Mouse (Mus musculus): ENCODE results near the gene Foxo3. TPM values are rescaled to one million over a fixed set of nuclear protein-coding genes. Genes with fewer than 3 reads are reported as not detected.

Gene Foxo3
- polyA plus RNA-seq, 1 experiment from 2014 or later, result 4.4 TPM

GRCm38 (mm10) chr10:42144788-42145187 is 131.8 kb downstream of the Foxo3 start:
- no peak overlapping the region for H3K9ac ChIP-seq
- no peak for ATAC-seq (replicated peaks)
- H3K27me3 ChIP-seq (replicated peaks), result no peaks in the 10 kb centered on the region
- no peaks in the 10 kb centered on the region for H3K36me3 ChIP-seq (replicated peaks)
- no peaks in the 10 kb centered on the region for H3K9me3 ChIP-seq
- H3K4me2 ChIP-seq, result no peak overlapping the region
- H3K4me1 ChIP-seq, result no peaks in the 10 kb centered on the region
- H3K27ac ChIP-seq, result no peak overlapping the region
- WGBS, result 58% methylated on average over 5 of the region's 5 CpGs
- no peak overlapping the region for H3K4me3 ChIP-seq

GRCm38 (mm10) chr10:42144176-42144575 is 132.4 kb downstream of the Foxo3 start:
- Histone ChIP-seq H3K4me3 (no peak overlapping the region), H3K9me3 (no peaks in the 10 kb centered on the region), H3K27ac (no peak overlapping the region), H3K9ac (no peak overlapping the region), H3K36me3 (replicated peaks) (no peaks in the 10 kb centered on the region), H3K4me1 (no peaks in the 10 kb centered on the region), H3K4me2 (no peak overlapping the region), H3K27me3 (replicated peaks) (no peaks in the 10 kb centered on the region)
- 64% methylated on average over 2 of the region's 2 CpGs for WGBS
- no peak for ATAC-seq (replicated peaks)

- H3K4me1 ChIP-seq, result no peaks in the 10 kb centered on the region
- H3K27me3 ChIP-seq (replicated peaks), result no peaks in the 10 kb centered on the region
- no peak for ATAC-seq (replicated peaks)
- H3K27ac ChIP-seq, result no peak overlapping the region
- no peak overlapping the region for H3K4me3 ChIP-seq
- WGBS, result 86% methylated on average over 1 of the region's 1 CpGs
- no peak overlapping the region for H3K4me2 ChIP-seq
- no peak overlapping the region for H3K9ac ChIP-seq
- H3K36me3 ChIP-seq (replicated peaks), result no peaks in the 10 kb centered on the region
- no peaks in the 10 kb centered on the region for H3K9me3 ChIP-seq
Measured at GRCm38 (mm10) chr10:42142791-42143190, 133.8 kb downstream of the Foxo3 start.

- H3K4me3 ChIP-seq, result no peak overlapping the region
- H3K9me3 ChIP-seq, result no peaks in the 10 kb centered on the region
- no peak overlapping the region for H3K27ac ChIP-seq
- no peaks in the 10 kb centered on the region for H3K27me3 ChIP-seq (replicated peaks)
- no peaks in the 10 kb centered on the region for H3K36me3 ChIP-seq (replicated peaks)
- H3K9ac ChIP-seq, result no peak overlapping the region
- no peaks in the 10 kb centered on the region for H3K4me1 ChIP-seq
- no peak for ATAC-seq (replicated peaks)
- 78% methylated on average over 9 of the region's 9 CpGs for WGBS
- no peak overlapping the region for H3K4me2 ChIP-seq
Measured at GRCm38 (mm10) chr10:42142081-42142480, 134.5 kb downstream of the Foxo3 start.

- 80% methylated on average over 1 of the region's 1 CpGs for WGBS
- no peak for ATAC-seq (replicated peaks)
- Histone ChIP-seq H3K4me1 (no peaks in the 10 kb centered on the region), H3K4me2 (no peak overlapping the region), H3K27ac (no peak overlapping the region), H3K4me3 (no peak overlapping the region), H3K36me3 (replicated peaks) (no peaks in the 10 kb centered on the region), H3K9me3 (no peaks in the 10 kb centered on the region), H3K27me3 (replicated peaks) (no peaks in the 10 kb centered on the region), H3K9ac (no peak overlapping the region)
Measured at GRCm38 (mm10) chr10:42139749-42140148, 136.8 kb downstream of the Foxo3 start.

- no peaks in the 10 kb centered on the region for H3K27me3 ChIP-seq (replicated peaks)
- no peak overlapping the region for H3K4me3 ChIP-seq
- 83% methylated on average over 14 of the region's 14 CpGs for WGBS
- H3K27ac ChIP-seq, result no peak overlapping the region
- H3K36me3 ChIP-seq (replicated peaks), result no peaks in the 10 kb centered on the region
- H3K9ac ChIP-seq, result no peak overlapping the region
- no peak overlapping the region for H3K4me2 ChIP-seq
- no peak for ATAC-seq (replicated peaks)
- H3K9me3 ChIP-seq, result no peaks in the 10 kb centered on the region
- no peaks in the 10 kb centered on the region for H3K4me1 ChIP-seq
Measured at GRCm38 (mm10) chr10:42134759-42135702, 141.5 kb downstream of the Foxo3 start.

Other genes with a start within 250 kb of the Foxo3 start
- gene Afg1l, start 201.8 kb upstream of the Foxo3 start, polyA plus RNA-seq (2015; fragmentation: Nextera tagmentation; extraction: Ambion mirVana), result 7.4 and 8.2 TPM in 2 replicates
- 285 and 293 TPM in 2 replicates for gene Snx3, start 225.3 kb upstream of the Foxo3 start, polyA plus RNA-seq (2015; fragmentation: Nextera tagmentation; extraction: Ambion mirVana)

Data from midbrain, embryonic 15.5 days (tissue).